ENCODE assay signal across 15 mouse cellular contexts in genomic region chr9:108815557-108815956, GRCm38 (mm10).
"Had no signal": no experiment of that assay in that cellular context is flagged by ENCODE, and none has a peak within 500 bp of the region (broad histone marks: within the 10 kb centered on the region; RNA-seq: fewer than 3 reads in every experiment).

No protein-coding gene starts in this region.

- H3K27ac ChIP-seq: macrophage; midbrain, embryonic 13.5 days; midbrain, embryonic 15.5 days; neural tube, embryonic 12.5 days; stomach, embryonic 15.5 days; stomach, postnatal 0 days had no signal

- H3K4me3 ChIP-seq: megakaryocyte, embryonic 14.5 days; midbrain, embryonic 13.5 days; midbrain, embryonic 15.5 days; neural tube, embryonic 12.5 days; stomach, embryonic 15.5 days had no signal

- ATAC-seq: midbrain, embryonic 13.5 days; midbrain, embryonic 15.5 days had no signal

- H3K9me3 ChIP-seq: megakaryocyte, embryonic 14.5 days; midbrain, embryonic 13.5 days; midbrain, embryonic 15.5 days; neural tube, embryonic 12.5 days; stomach, embryonic 15.5 days had no signal

- DNase-seq: lung, adult 18-20 months; lung, embryonic 14.5 days; lung, postnatal 14 days; lung, postnatal 36 days; thymus, adult 2 months; thymus, postnatal 25 days; thymus, postnatal 4 days had no signal

- H3K9ac ChIP-seq: lung, embryonic 14.5 days; midbrain, embryonic 13.5 days; midbrain, embryonic 15.5 days; neural tube, embryonic 12.5 days; stomach, embryonic 15.5 days had no signal

- H3K4me2 ChIP-seq: lung, embryonic 14.5 days; midbrain, embryonic 11.5 days; midbrain, embryonic 13.5 days; midbrain, embryonic 15.5 days; neural tube, embryonic 12.5 days; stomach, embryonic 15.5 days had no signal

- H3K27me3 ChIP-seq: midbrain, embryonic 13.5 days; midbrain, embryonic 15.5 days; neural tube, embryonic 12.5 days; stomach, embryonic 15.5 days had no signal

- H3K4me1 ChIP-seq: midbrain, embryonic 13.5 days; neural tube, embryonic 12.5 days; stomach, embryonic 15.5 days had no signal
